Mouse (Mus musculus): ENCODE measurements at regions not wholly inside any gene's neighbourhood (a gene's known extent, or its start where the extent isn't known, plus 50 kb on each side); places are given as distances from the start of the nearest gene placed in this dataset.

DNA sequence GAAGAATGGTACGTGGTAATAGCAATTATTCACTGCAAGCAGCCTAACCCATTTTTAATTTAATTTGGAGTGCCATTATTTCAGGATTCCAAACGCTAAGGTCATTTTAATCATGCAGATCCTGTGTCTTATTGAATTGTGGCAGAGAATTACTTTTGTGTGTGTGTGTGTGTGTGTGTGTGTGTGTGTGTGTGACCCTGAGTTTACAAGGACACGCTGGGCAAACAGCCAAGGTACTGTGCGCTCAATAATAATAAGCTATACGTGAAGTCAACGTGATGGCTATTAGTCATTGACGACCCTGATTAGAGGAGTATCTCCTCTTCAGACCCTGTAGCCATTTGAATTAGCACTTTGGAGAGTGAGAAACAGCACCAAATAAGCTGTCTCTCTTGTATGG is 144.1 kb downstream of the Klf7 start:
- TF ChIP-seq CTCF (IDR thresholded peaks at IDR 0.05; ENCODE audit: low read depth, low read length) (no peak), POLR2A (IDR thresholded peaks at IDR 0.05; ENCODE audit: borderline replicate concordance, low read depth, low read length) (no peak)
- H3K27ac ChIP-seq (ENCODE audit: insufficient read depth, low read depth, low read length), result no peak overlapping the region
- no peaks in the 10 kb centered on the region for H3K4me1 ChIP-seq (ENCODE audit: control insufficient read depth, insufficient read depth, low read length)
- H3K4me3 ChIP-seq (ENCODE audit: insufficient read depth, low read length), result no peak overlapping the region

DNA sequence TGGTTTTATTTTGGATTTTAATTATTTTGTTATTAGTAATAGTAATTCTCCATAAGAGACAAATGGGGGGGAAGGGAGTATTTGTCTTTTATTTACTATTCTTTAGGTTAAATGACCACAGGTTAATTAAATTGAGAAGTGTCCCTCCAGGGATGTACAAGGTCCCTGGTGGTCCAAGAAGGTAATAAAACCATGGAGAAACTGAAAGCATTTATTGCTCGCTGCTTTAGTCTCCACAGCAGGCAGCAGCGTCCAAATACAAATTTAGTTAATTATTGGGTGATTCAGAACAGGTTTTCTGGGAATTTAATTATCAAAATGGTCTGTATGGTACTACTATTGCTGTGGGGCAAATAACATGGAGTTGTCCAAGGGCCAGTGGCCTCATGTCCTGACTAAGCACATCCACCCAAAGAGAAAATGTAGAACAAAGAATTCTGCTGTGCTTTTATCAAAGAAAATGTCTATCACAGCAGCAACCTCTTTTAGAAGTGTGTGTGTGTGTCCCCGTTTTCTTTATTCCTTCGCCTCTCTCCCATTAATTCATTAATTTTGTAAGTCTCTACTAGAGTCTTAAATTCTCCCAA is 144.7 kb downstream of the Klf7 start:
- no peak overlapping the region for H3K4me3 ChIP-seq (ENCODE audit: insufficient read depth, low read length)
- no peak overlapping the region for H3K27ac ChIP-seq (ENCODE audit: insufficient read depth, low read depth, low read length)
- H3K4me1 ChIP-seq (ENCODE audit: control insufficient read depth, insufficient read depth, low read length), result no peaks in the 10 kb centered on the region
- no peak for TF ChIP-seq CTCF (IDR thresholded peaks at IDR 0.05; ENCODE audit: low read depth, low read length)
- no peak for TF ChIP-seq POLR2A (IDR thresholded peaks at IDR 0.05; ENCODE audit: borderline replicate concordance, low read depth, low read length)

GRCm38 (mm10) chr1:63976862-63977261 is 145.2 kb downstream of the Klf7 start:
- no peak overlapping the region for H3K27ac ChIP-seq (ENCODE audit: insufficient read depth, low read depth, low read length)
- TF ChIP-seq POLR2A (IDR thresholded peaks at IDR 0.05; ENCODE audit: borderline replicate concordance, low read depth, low read length) (no peak), CTCF (IDR thresholded peaks at IDR 0.05; ENCODE audit: low read depth, low read length) (no peak)

DNA sequence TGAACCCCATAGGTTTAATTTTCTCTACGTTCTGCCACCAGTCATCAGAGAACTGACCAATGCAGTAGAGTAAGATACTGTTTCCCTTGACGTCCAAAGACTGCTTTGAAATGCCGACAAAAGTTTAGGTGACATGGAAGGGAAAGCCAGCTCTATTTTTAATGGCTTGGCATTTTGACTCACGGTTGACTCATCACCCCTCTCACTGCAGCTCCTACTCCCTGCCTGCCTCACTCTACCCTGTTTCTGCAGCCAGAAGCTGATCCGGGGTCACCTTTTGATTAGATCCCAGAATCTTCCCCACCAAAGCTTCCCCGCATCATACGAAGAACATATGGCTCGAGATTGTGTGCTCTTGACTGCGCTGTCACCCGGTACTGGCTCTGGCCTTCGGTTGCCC is 154.2 kb downstream of the Klf7 start:
- TF ChIP-seq CTCF (IDR thresholded peaks at IDR 0.05; ENCODE audit: low read depth, low read length) (no peak), POLR2A (IDR thresholded peaks at IDR 0.05; ENCODE audit: borderline replicate concordance, low read depth, low read length) (no peak)
- Histone ChIP-seq H3K4me3 (ENCODE audit: insufficient read depth, low read length) (no peak overlapping the region), H3K4me1 (ENCODE audit: control insufficient read depth, insufficient read depth, low read length) (no peaks in the 10 kb centered on the region), H3K27ac (ENCODE audit: insufficient read depth, low read depth, low read length) (no peak overlapping the region)

More at GRCm38 (mm10) chr1:63976862-63977261, 145.2 kb downstream of the Klf7 start:
- H3K4me3 ChIP-seq (ENCODE audit: insufficient read depth, low read length), result no peak overlapping the region
- H3K4me1 ChIP-seq (ENCODE audit: control insufficient read depth, insufficient read depth, low read length), result no peaks in the 10 kb centered on the region

- TF ChIP-seq CTCF (IDR thresholded peaks at IDR 0.05; ENCODE audit: low read depth, low read length) (no peak), POLR2A (IDR thresholded peaks at IDR 0.05; ENCODE audit: borderline replicate concordance, low read depth, low read length) (no peak)
- Histone ChIP-seq H3K4me3 (ENCODE audit: insufficient read depth, low read length) (no peak overlapping the region), H3K4me1 (ENCODE audit: control insufficient read depth, insufficient read depth, low read length) (no peaks in the 10 kb centered on the region), H3K27ac (ENCODE audit: insufficient read depth, low read depth, low read length) (no peak overlapping the region)
Observed at GRCm38 (mm10) chr1:63965446-63965845, 156.6 kb downstream of the Klf7 start.

- TF ChIP-seq POLR2A (IDR thresholded peaks at IDR 0.05; ENCODE audit: borderline replicate concordance, low read depth, low read length), result no peak
- TF ChIP-seq CTCF (IDR thresholded peaks at IDR 0.05; ENCODE audit: low read depth, low read length), result no peak
- Histone ChIP-seq H3K4me1 (ENCODE audit: control insufficient read depth, insufficient read depth, low read length) (no peaks in the 10 kb centered on the region), H3K27ac (ENCODE audit: insufficient read depth, low read depth, low read length) (no peak overlapping the region), H3K4me3 (ENCODE audit: insufficient read depth, low read length) (no peak overlapping the region)
Observed at GRCm38 (mm10) chr1:63964519-63964918, 157.6 kb downstream of the Klf7 start.

DNA sequence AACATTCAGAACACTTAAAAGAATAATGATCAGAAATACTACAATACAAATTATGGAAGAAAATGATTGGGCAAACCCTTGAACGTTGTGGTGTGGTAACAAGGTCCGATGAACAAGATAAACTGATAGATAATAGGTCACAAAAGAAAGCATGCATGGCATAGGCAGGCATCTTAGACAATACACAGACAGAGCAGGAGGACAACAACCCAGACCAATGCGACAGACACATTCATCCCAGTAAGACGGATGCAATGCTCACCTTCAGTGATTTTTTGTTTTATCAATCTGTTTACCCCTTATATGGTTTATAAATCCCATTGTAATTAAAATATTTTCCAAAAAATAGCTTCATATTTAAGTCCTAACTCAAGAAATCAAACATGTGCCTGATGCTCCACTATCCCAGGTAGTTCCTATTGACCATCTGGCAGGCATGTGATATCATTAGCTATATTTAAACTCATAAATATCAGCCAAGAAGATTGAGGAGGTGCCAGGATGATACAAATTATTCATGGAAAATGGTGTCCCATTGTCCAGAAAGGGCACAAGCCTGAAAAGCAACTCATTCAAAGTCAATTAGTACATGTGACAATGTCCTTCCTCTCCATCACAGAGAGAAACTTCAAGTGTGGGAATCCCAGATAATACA is 166.3 kb downstream of the Klf7 start:
- no peak overlapping the region for H3K27ac ChIP-seq (ENCODE audit: insufficient read depth, low read depth, low read length)
- no peak overlapping the region for H3K4me3 ChIP-seq (ENCODE audit: insufficient read depth, low read length)
- H3K4me1 ChIP-seq (ENCODE audit: control insufficient read depth, insufficient read depth, low read length), result no peaks in the 10 kb centered on the region
- TF ChIP-seq POLR2A (IDR thresholded peaks at IDR 0.05; ENCODE audit: borderline replicate concordance, low read depth, low read length) (no peak), CTCF (IDR thresholded peaks at IDR 0.05; ENCODE audit: low read depth, low read length) (no peak)

GRCm38 (mm10) chr1:63954876-63955513 is 167.1 kb downstream of the Klf7 start:
- no peaks in the 10 kb centered on the region for H3K4me1 ChIP-seq (ENCODE audit: control insufficient read depth, insufficient read depth, low read length)
- no peak overlapping the region for H3K4me3 ChIP-seq (ENCODE audit: insufficient read depth, low read length)
- TF ChIP-seq CTCF (IDR thresholded peaks at IDR 0.05; ENCODE audit: low read depth, low read length) (no peak), POLR2A (IDR thresholded peaks at IDR 0.05; ENCODE audit: borderline replicate concordance, low read depth, low read length) (no peak)
- no peak overlapping the region for H3K27ac ChIP-seq (ENCODE audit: insufficient read depth, low read depth, low read length)

DNA sequence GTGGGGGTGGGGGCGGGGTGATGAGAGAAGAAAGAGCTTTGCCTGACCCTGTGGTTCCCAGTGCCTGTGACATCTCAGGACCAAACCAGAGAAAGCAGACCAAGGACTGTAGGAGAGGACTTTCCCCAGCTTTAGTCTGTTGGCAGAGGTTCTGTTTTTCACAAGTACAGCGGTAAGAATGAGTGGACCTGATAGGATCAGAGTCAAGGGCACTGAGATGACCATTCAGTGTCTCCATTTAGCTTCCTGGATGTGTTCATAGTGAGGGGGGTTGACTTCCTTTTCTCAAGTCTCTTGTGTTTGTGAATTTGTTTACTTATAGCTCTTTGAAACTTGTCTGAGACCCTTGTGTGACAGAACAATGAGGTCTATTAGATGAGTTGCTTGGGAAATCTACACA is 167.9 kb downstream of the Klf7 start:
- H3K4me3 ChIP-seq (ENCODE audit: insufficient read depth, low read length), result no peak overlapping the region
- no peak overlapping the region for H3K27ac ChIP-seq (ENCODE audit: insufficient read depth, low read depth, low read length)
- no peaks in the 10 kb centered on the region for H3K4me1 ChIP-seq (ENCODE audit: control insufficient read depth, insufficient read depth, low read length)
- TF ChIP-seq POLR2A (IDR thresholded peaks at IDR 0.05; ENCODE audit: borderline replicate concordance, low read depth, low read length), result no peak
- TF ChIP-seq CTCF (IDR thresholded peaks at IDR 0.05; ENCODE audit: low read depth, low read length), result no peak

DNA sequence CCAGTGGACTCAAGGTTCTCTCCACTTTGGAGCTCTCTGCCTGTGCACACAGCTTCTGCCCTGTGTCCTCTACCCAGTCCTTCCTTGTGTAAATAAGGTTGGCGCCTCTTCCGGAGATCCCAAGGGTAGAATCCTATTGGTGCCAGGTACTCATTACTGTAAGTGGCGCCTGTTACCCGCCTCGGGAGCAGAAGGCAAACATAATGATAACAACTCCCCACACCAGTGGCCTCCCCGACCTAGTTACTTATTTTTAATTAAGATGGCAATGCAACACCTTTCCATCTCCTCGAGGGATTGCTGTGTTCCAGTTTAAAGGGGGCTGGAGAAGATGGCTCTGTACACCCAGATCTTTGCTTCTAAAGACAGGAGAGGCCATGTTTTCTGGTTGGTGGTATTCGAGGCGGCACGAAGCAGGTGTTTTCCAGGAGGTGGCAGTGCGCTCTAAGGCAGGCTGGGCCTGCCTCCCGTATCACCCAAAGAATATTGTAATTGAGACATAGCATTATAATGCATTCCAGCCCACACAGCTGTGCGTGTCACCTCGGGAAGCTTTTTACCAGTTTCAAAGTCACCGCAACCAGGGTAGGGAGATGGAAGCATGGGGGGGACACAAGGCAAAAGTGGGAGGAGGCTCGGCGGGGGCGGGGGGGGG is 168.7 kb downstream of the Klf7 start:
- Histone ChIP-seq H3K4me3 (ENCODE audit: insufficient read depth, low read length) (no peak overlapping the region), H3K4me1 (ENCODE audit: control insufficient read depth, insufficient read depth, low read length) (no peaks in the 10 kb centered on the region), H3K27ac (ENCODE audit: insufficient read depth, low read depth, low read length) (no peak overlapping the region)
- TF ChIP-seq POLR2A (IDR thresholded peaks at IDR 0.05; ENCODE audit: borderline replicate concordance, low read depth, low read length), result no peak
- TF ChIP-seq CTCF (IDR thresholded peaks at IDR 0.05; ENCODE audit: low read depth, low read length), result no peak

Measured in bone marrow macrophage, adult 2 months (primary cell).